Mouse (Mus musculus) midbrain, embryonic 14.5 days (tissue): Measurements from ENCODE around the gene Lman2l. TPM values are rescaled to one million over a fixed set of nuclear protein-coding genes. Genes with fewer than 3 reads are reported as not detected.
A peak's percentile ranks its signal among the peaks of the same experiment; 100 is the strongest.

Experiments used
- ATAC-seq: fragments of 200-750 bp; cut with Nextera tagmentation; 2 replicates; pipeline ENCODE4 v1.8.0; 2017; ENCODE audit warnings: moderate number of reproducible peaks, moderate library complexity; ENCODE audit not compliant: low FRiP score, low TSS enrichment
- DNase-seq: peaks from one replicate; pipeline ENCODE4 v3.0.0-alpha.2; 2015
- H3K27ac ChIP-seq: fragments of 300-500 bp; sonication (generic); replicated peaks from 2 replicates; pipeline ENCODE4 v1.5.1; 2014; ENCODE audit warnings: mild to moderate bottlenecking, low read depth, low read length, moderate library complexity
- H3K27me3 ChIP-seq: fragments of 300-500 bp; sonication (generic); 2 replicates; pipeline ENCODE4 v1.6.1; 2014; ENCODE audit warnings: low read length, control low read depth, mixed read lengths; ENCODE audit not compliant: control insufficient read depth, insufficient read depth
- H3K36me3 ChIP-seq: fragments of 300-500 bp; sonication (generic); 2 replicates; pipeline ENCODE4 v1.6.1; 2014; ENCODE audit warnings: low read length, control low read depth; ENCODE audit not compliant: control insufficient read depth, insufficient read depth
- H3K4me1 ChIP-seq: fragments of 300-500 bp; sonication (generic); 2 replicates; pipeline ENCODE4 v1.6.1; 2014; ENCODE audit warnings: mild to moderate bottlenecking, antibody characterized with exemption, low read length, control low read depth; ENCODE audit not compliant: control insufficient read depth, insufficient read depth
- H3K4me2 ChIP-seq: fragments of 300-500 bp; sonication (generic); 2 replicates; pipeline ENCODE4 v1.6.1; 2014; ENCODE audit warnings: mild to moderate bottlenecking, low read length, moderate library complexity
- H3K4me3 ChIP-seq: fragments of 300-500 bp; sonication (generic); replicated peaks from 2 replicates; pipeline ENCODE4 v1.5.1; 2014; ENCODE audit warnings: low read depth, low read length
- H3K9ac ChIP-seq: fragments of 300-500 bp; sonication (generic); replicated peaks from 2 replicates; pipeline ENCODE4 v1.6.1; 2014; ENCODE audit warnings: mild to moderate bottlenecking, low read length, moderate library complexity
- H3K9me3 ChIP-seq: fragments of 300-500 bp; sonication (generic); 2 replicates; pipeline ENCODE4 v1.6.1; 2016; ENCODE audit warnings: low read length, control low read depth, mixed read lengths; ENCODE audit not compliant: control insufficient read depth
- WGBS: fragments of 180-500 bp; shearing (Covaris S2); extraction: QIAGEN DNeasy Blood & Tissue Kit; methylation state at CpG from one replicate; pipeline ENCODE4 v1.1.7; 2014; 5-methylcytosine and 5-hydroxymethylcytosine counted together
- polyA plus RNA-seq: library from polyadenylated mRNA; unstranded; fragments of >200 nt; fragmentation: Nextera tagmentation; extraction: Ambion mirVana; gene quantifications from 2 replicates; pipeline ENCODE4 v1.2.1, GENCODE M21; 2014

Gene Lman2l
- polyA plus RNA-seq, 1 experiment from 2014 or later: 42.7 TPM

- ATAC-seq (no peak), DNase-seq (peak; percentile 18)
- H3K4me2 ChIP-seq: no peak overlapping the region
- H3K27me3 ChIP-seq: no peaks in the 10 kb centered on the region
- H3K4me3 ChIP-seq: no peak overlapping the region
- H3K4me1 ChIP-seq: peaks cover 33% of the 10 kb centered on the region
- WGBS: 44% methylated on average over 2 of the region's 2 CpGs
- no peak overlapping the region for H3K9ac ChIP-seq
- H3K36me3 ChIP-seq: no peaks in the 10 kb centered on the region
- H3K27ac ChIP-seq: no peak overlapping the region
- H3K9me3 ChIP-seq: no peaks in the 10 kb centered on the region
These were observed 33.3 kb upstream of the Lman2l start for GRCm38 (mm10) chr1:36478343-36478795.

GRCm38 (mm10) chr1:36476426-36476825 lies 31.4 kb upstream of the Lman2l start:
- H3K36me3 ChIP-seq: no peaks in the 10 kb centered on the region
- no peak overlapping the region for H3K9ac ChIP-seq
- H3K27me3 ChIP-seq: no peaks in the 10 kb centered on the region
- peaks cover 49% of the 10 kb centered on the region for H3K4me1 ChIP-seq
- no peak overlapping the region for H3K4me3 ChIP-seq
- ATAC-seq (no peak), DNase-seq (no peak)
- no peak overlapping the region for H3K27ac ChIP-seq
- 86% methylated on average over 7 of the region's 7 CpGs for WGBS
- no peak overlapping the region for H3K4me2 ChIP-seq
- H3K9me3 ChIP-seq: no peaks in the 10 kb centered on the region

- Histone ChIP-seq H3K4me1 (peaks cover 49% of the 10 kb centered on the region), H3K27me3 (no peaks in the 10 kb centered on the region), H3K9me3 (no peaks in the 10 kb centered on the region), H3K4me3 (peak overlapping the region; percentile 2; the same call in 1 of the 2 replicates), H3K9ac (0 out of 2 replicates have a peak overlapping the region, but pooled peaks have one; percentile 16), H3K27ac (no peak overlapping the region), H3K4me2 (peak overlapping the region; percentile 36), H3K36me3 (no peaks in the 10 kb centered on the region)
- 51% methylated on average over 8 of the region's 8 CpGs for WGBS
- no peak for ATAC-seq
- DNase-seq: peak; percentile 28
These were observed 30.5 kb upstream of the Lman2l start for GRCm38 (mm10) chr1:36475480-36476110.

- Histone ChIP-seq H3K9ac (no peak overlapping the region), H3K27me3 (no peaks in the 10 kb centered on the region), H3K27ac (no peak overlapping the region), H3K4me2 (peak overlapping the region; percentile 36), H3K36me3 (no peaks in the 10 kb centered on the region), H3K4me1 (peaks cover 49% of the 10 kb centered on the region), H3K4me3 (no peak overlapping the region), H3K9me3 (no peaks in the 10 kb centered on the region)
- WGBS: 62% methylated on average over 3 of the region's 3 CpGs
- DNase-seq (no peak), ATAC-seq (no peak)
These were observed 29.6 kb upstream of the Lman2l start for GRCm38 (mm10) chr1:36474646-36475045.

GRCm38 (mm10) chr1:36473211-36473780 lies 28.2 kb upstream of the Lman2l start:
- H3K9me3 ChIP-seq: no peaks in the 10 kb centered on the region
- no peak overlapping the region for H3K27ac ChIP-seq
- H3K27me3 ChIP-seq: no peaks in the 10 kb centered on the region
- 0 out of 2 replicates have a peak overlapping the region, but pooled peaks have one; percentile 1 for H3K4me3 ChIP-seq
- H3K4me2 ChIP-seq: peak overlapping the region; percentile 58
- no peak overlapping the region for H3K9ac ChIP-seq
- H3K36me3 ChIP-seq: no peaks in the 10 kb centered on the region
- 78% methylated on average over 10 of the region's 10 CpGs for WGBS
- ATAC-seq: no peak
- no peak for DNase-seq
- peaks cover 49% of the 10 kb centered on the region for H3K4me1 ChIP-seq

GRCm38 (mm10) chr1:36472106-36472440 lies 27.0 kb upstream of the Lman2l start:
- peaks cover 49% of the 10 kb centered on the region for H3K4me1 ChIP-seq
- H3K9me3 ChIP-seq: no peaks in the 10 kb centered on the region
- H3K9ac ChIP-seq: peak overlapping the region; percentile 70
- 11% methylated on average over 18 of the region's 18 CpGs for WGBS
- H3K36me3 ChIP-seq: no peaks in the 10 kb centered on the region
- peak overlapping the region; percentile 60 for H3K4me3 ChIP-seq
- H3K27ac ChIP-seq: no peak overlapping the region
- H3K4me2 ChIP-seq: peak overlapping the region; percentile 58
- ATAC-seq (no peak), DNase-seq (no peak)
- no peaks in the 10 kb centered on the region for H3K27me3 ChIP-seq

- under 1% methylated on average over 91 of the region's 98 CpGs for WGBS
- Histone ChIP-seq H3K9me3 (no peaks in the 10 kb centered on the region), H3K36me3 (no peaks in the 10 kb centered on the region), H3K27ac (0 out of 2 replicates have a peak within 1 kb of the TSS, but pooled peaks have one; percentile 45), H3K27me3 (no peaks in the 10 kb centered on the region), H3K9ac (peak within 1 kb of the TSS; percentile 70), H3K4me3 (peak within 1 kb of the TSS; percentile 60), H3K4me2 (peak within 1 kb of the TSS; percentile 58), H3K4me1 (peaks cover 47% of the 10 kb centered on the region)
- peak; percentile 94 for DNase-seq
- peak; percentile 89 for ATAC-seq
These were observed 26.4 kb upstream of the Lman2l start, which contains the start of gene Cnnm4 for GRCm38 (mm10) chr1:36471181-36472105. Cnnm4 (plus strand) TSS chr1:36471620.

- no peak overlapping the region for H3K4me3 ChIP-seq
- H3K4me1 ChIP-seq: peaks cover 32% of the 10 kb centered on the region
- no peak overlapping the region for H3K9ac ChIP-seq
- H3K4me2 ChIP-seq: no peak overlapping the region
- WGBS: 55% methylated on average over 2 of the region's 2 CpGs
- H3K9me3 ChIP-seq: no peaks in the 10 kb centered on the region
- DNase-seq (no peak), ATAC-seq (no peak)
- H3K27ac ChIP-seq: no peak overlapping the region
- no peaks in the 10 kb centered on the region for H3K36me3 ChIP-seq
- H3K27me3 ChIP-seq: no peaks in the 10 kb centered on the region
These were observed 24.9 kb upstream of the Lman2l start for GRCm38 (mm10) chr1:36469811-36470444.
